Mouse (Mus musculus) CH12.LX (cell line): ENCODE results near the gene Hist1h2ba. TPM values are rescaled to one million over a fixed set of nuclear protein-coding genes. Genes with fewer than 3 reads are reported as not detected.

Source experiments
- DNase-seq: peaks from one replicate; pipeline ENCODE4 v3.0.0-alpha.2; 2013; ENCODE audit errors: extremely low read depth
- H3K27ac ChIP-seq: 2 replicates; pipeline ENCODE4 v1.5.1; 2012; ENCODE audit warnings: low read depth, mild to moderate bottlenecking, control low read depth, moderate library complexity; ENCODE audit not compliant: insufficient read depth
- H3K27me3 ChIP-seq: replicated peaks from 2 replicates; pipeline ENCODE3; 2012; ENCODE audit warnings: inconsistent platforms
- H3K36me3 ChIP-seq, 2 experiments: replicated peaks in 1 of 2; 2 replicates each; pipeline versions ENCODE3 to v1.6.1; 2012; ENCODE audit warnings: inconsistent platforms in 1 of 2, low read length in 1 of 2, mild to moderate bottlenecking in 1 of 2, mixed read lengths in 1 of 2, moderate library complexity in 1 of 2; ENCODE audit not compliant: control insufficient read depth in 1 of 2, insufficient read depth in 1 of 2
- H3K4me1 ChIP-seq, 2 experiments: 2 replicates each; pipeline ENCODE4 v1.6.1; 2012; ENCODE audit warnings: inconsistent platforms in 1 of 2, moderate library complexity in 1 of 2; ENCODE audit not compliant: insufficient read depth in 2 of 2, control insufficient read depth in 1 of 2
- H3K4me2 ChIP-seq: 2 replicates; pipeline ENCODE4 v1.6.1; 2012; ENCODE audit warnings: low read depth, mild to moderate bottlenecking, control low read depth; ENCODE audit not compliant: poor library complexity, insufficient read depth, severe bottlenecking
- H3K4me3 ChIP-seq, 3 experiments: fragments of 150-350 bp in 1 of 3; sonication (generic) in 1 of 3; replicated peaks in 1 of 3; 2 replicates each; pipeline versions ENCODE3 to v1.5.1; 2011 to 2012; ENCODE audit warnings: low read depth in 2 of 3, low read length in 2 of 3, mild to moderate bottlenecking in 2 of 3, moderate library complexity in 2 of 3, control low read depth in 1 of 3, improper control_type of control experiment in 1 of 3, inconsistent platforms in 1 of 3, mixed read lengths in 1 of 3; ENCODE audit not compliant: poor library complexity in 1 of 3
- H3K79me2 ChIP-seq: replicated peaks from 2 replicates; pipeline ENCODE4 v1.6.1; 2012; ENCODE audit warnings: mild to moderate bottlenecking, moderate library complexity; ENCODE audit not compliant: control insufficient read depth, poor library complexity, insufficient read depth, severe bottlenecking; ENCODE audit errors: extremely low read depth
- H3K9ac ChIP-seq: 2 replicates; pipeline ENCODE4 v1.6.1; 2012; ENCODE audit warnings: low read depth, mild to moderate bottlenecking, control low read depth, moderate library complexity; ENCODE audit not compliant: insufficient read depth
- H3K9me3 ChIP-seq: replicated peaks from 2 replicates; pipeline ENCODE3; 2012; ENCODE audit warnings: low read length, inconsistent platforms, mixed read lengths
- BHLHE40 ChIP-seq: IDR thresholded peaks from 2 replicates; pipeline ENCODE4 v1.6.1; 2011; ENCODE audit warnings: mild to moderate bottlenecking, low read depth, low read length, improper control_type of control experiment
- CHD2 ChIP-seq: IDR thresholded peaks from 2 replicates; pipeline ENCODE4 v1.6.1; 2011; ENCODE audit warnings: low read length, improper control_type of control experiment
- CTCF ChIP-seq, 2 experiments: IDR thresholded peaks in 1 of 2; conservative IDR thresholded peaks in 1 of 2; 2 replicates each; pipeline ENCODE4 v1.5.1; 2011 to 2012; ENCODE audit warnings: low read depth in 2 of 2, low read length in 2 of 2, improper control_type of control experiment in 1 of 2, inconsistent platforms in 1 of 2, mild to moderate bottlenecking in 1 of 2, moderate library complexity in 1 of 2
- E2F4 ChIP-seq: IDR thresholded peaks from 2 replicates; pipeline ENCODE4 v1.6.1; 2011; ENCODE audit warnings: low read depth, low read length, improper control_type of control experiment; ENCODE audit not compliant: insufficient replicate concordance
- ELF1 ChIP-seq: IDR thresholded peaks from 2 replicates; pipeline ENCODE4 v1.6.1; 2014; ENCODE audit warnings: low read depth, mild to moderate bottlenecking, inconsistent platforms, low read length, improper control_type of control experiment
- EP300 ChIP-seq: IDR thresholded peaks from 2 replicates; pipeline ENCODE4 v1.6.1; 2011; ENCODE audit warnings: low read length, improper control_type of control experiment
- ETS1 ChIP-seq: conservative IDR thresholded peaks from 2 replicates; pipeline ENCODE4 v1.6.1; 2012; ENCODE audit warnings: low read depth, mild to moderate bottlenecking, inconsistent platforms, low read length, improper control_type of control experiment, moderate library complexity
- GABPA ChIP-seq: IDR thresholded peaks from 2 replicates; pipeline ENCODE4 v1.6.1; 2012; ENCODE audit warnings: low read depth, low read length, improper control_type of control experiment, inconsistent platforms; ENCODE audit not compliant: insufficient replicate concordance
- HCFC1 ChIP-seq: IDR thresholded peaks from 2 replicates; pipeline ENCODE4 v1.6.1; 2012; ENCODE audit warnings: low read depth, mild to moderate bottlenecking, inconsistent platforms, low read length, improper control_type of control experiment
- IRF4 ChIP-seq: IDR thresholded peaks from 2 replicates; pipeline ENCODE4 v1.6.1; 2014; ENCODE audit warnings: low read depth, mild to moderate bottlenecking, inconsistent platforms, low read length, improper control_type of control experiment
- JUN ChIP-seq: IDR thresholded peaks from 2 replicates; pipeline ENCODE4 v1.6.1; 2011; ENCODE audit warnings: low read depth, mild to moderate bottlenecking, low read length, improper control_type of control experiment, moderate library complexity; ENCODE audit not compliant: insufficient read depth
- KAT2A ChIP-seq: IDR thresholded peaks from 2 replicates; pipeline ENCODE4 v1.6.1; 2012; ENCODE audit warnings: low read length, improper control_type of control experiment, inconsistent platforms; ENCODE audit not compliant: insufficient replicate concordance
- MAFK ChIP-seq: IDR thresholded peaks from 2 replicates; pipeline ENCODE4 v1.6.1; 2011; ENCODE audit warnings: low read length, improper control_type of control experiment; ENCODE audit not compliant: insufficient replicate concordance
- MAX ChIP-seq: IDR thresholded peaks from 2 replicates; pipeline ENCODE4 v1.6.1; 2011; ENCODE audit warnings: low read length, improper control_type of control experiment
- MAZ ChIP-seq: IDR thresholded peaks from 2 replicates; pipeline ENCODE4 v1.6.1; 2012; ENCODE audit warnings: low read depth, mild to moderate bottlenecking, inconsistent platforms, low read length, improper control_type of control experiment, moderate library complexity
- MEF2A ChIP-seq: IDR thresholded peaks from 2 replicates; pipeline ENCODE4 v1.6.1; 2014; ENCODE audit warnings: low read depth, mild to moderate bottlenecking, inconsistent platforms, low read length, improper control_type of control experiment, borderline replicate concordance
- MYC ChIP-seq: IDR thresholded peaks from 2 replicates; pipeline ENCODE4 v1.6.1; 2011; ENCODE audit warnings: low read depth, mild to moderate bottlenecking, improper control_type of control experiment, low read length
- NELFE ChIP-seq: IDR thresholded peaks from 2 replicates; pipeline ENCODE4 v1.6.1; 2011; ENCODE audit warnings: low read depth, low read length, improper control_type of control experiment
- NRF1 ChIP-seq: IDR thresholded peaks from 2 replicates; pipeline ENCODE4 v1.6.1; 2014; ENCODE audit warnings: low read depth, mild to moderate bottlenecking, inconsistent platforms, low read length, improper control_type of control experiment, moderate library complexity
- PAX5 ChIP-seq: IDR thresholded peaks from 2 replicates; pipeline ENCODE4 v1.6.1; 2012; ENCODE audit warnings: low read length, inconsistent platforms, mixed read lengths
- POLR2AphosphoS2 ChIP-seq: IDR thresholded peaks from 2 replicates; pipeline ENCODE4 v1.6.1; 2011; ENCODE audit warnings: low read depth, low read length, improper control_type of control experiment
- RAD21 ChIP-seq: IDR thresholded peaks from 2 replicates; pipeline ENCODE4 v1.6.1; 2011; ENCODE audit warnings: low read depth, mild to moderate bottlenecking, low read length, improper control_type of control experiment, moderate library complexity
- RCOR1 ChIP-seq: conservative IDR thresholded peaks from 2 replicates; pipeline ENCODE4 v1.6.1; 2012; ENCODE audit warnings: low read depth, mild to moderate bottlenecking, inconsistent platforms, low read length, improper control_type of control experiment
- SIN3A ChIP-seq: IDR thresholded peaks from 2 replicates; pipeline ENCODE4 v1.6.1; 2012; ENCODE audit warnings: low read length, improper control_type of control experiment, inconsistent platforms
- SMC3 ChIP-seq: IDR thresholded peaks from 2 replicates; pipeline ENCODE4 v1.6.1; 2011; ENCODE audit warnings: low read depth, low read length, improper control_type of control experiment
- TBP ChIP-seq: conservative IDR thresholded peaks from 2 replicates; pipeline ENCODE4 v1.6.1; 2011; ENCODE audit warnings: low read depth, low read length, improper control_type of control experiment
- UBTF ChIP-seq: IDR thresholded peaks from 2 replicates; pipeline ENCODE4 v1.6.1; 2012; ENCODE audit warnings: low read depth, mild to moderate bottlenecking, inconsistent platforms, low read length, improper control_type of control experiment, moderate library complexity
- USF2 ChIP-seq: conservative IDR thresholded peaks from 2 replicates; pipeline ENCODE4 v1.6.1; 2011; ENCODE audit warnings: low read depth, low read length, improper control_type of control experiment
- ZC3H11A ChIP-seq: IDR thresholded peaks from 2 replicates; pipeline ENCODE4 v1.6.1; 2012; ENCODE audit warnings: low read depth, mild to moderate bottlenecking, inconsistent platforms, low read length, improper control_type of control experiment
- ZKSCAN1 ChIP-seq: IDR thresholded peaks from 2 replicates; pipeline ENCODE4 v1.6.1; 2012; ENCODE audit warnings: low read depth, inconsistent platforms, low read length, improper control_type of control experiment, borderline replicate concordance
- ZMIZ1 ChIP-seq: IDR thresholded peaks from 2 replicates; pipeline ENCODE4 v1.6.1; 2012; ENCODE audit warnings: low read depth, mild to moderate bottlenecking, inconsistent platforms, low read length, improper control_type of control experiment
- ZNF384 ChIP-seq: IDR thresholded peaks from 2 replicates; pipeline ENCODE4 v1.6.1; 2012; ENCODE audit warnings: low read depth, low read length, improper control_type of control experiment, inconsistent platforms
- dilution Hi-C: fragments of 300-500 bp; cut with MboI; formaldehyde crosslinking; loops from 2 replicates; pipeline ENCODE4 v1.14.3; 2020; ENCODE audit warnings: low sequenced_read_pairs; ENCODE audit not compliant: extremely low pct_unique_long_range_greater_than_20kb, extremely low pct_ligation_motif_present
- in situ Hi-C: fragments of 300-500 bp; cut with MboI; formaldehyde crosslinking; loops from 3 replicates; pipeline ENCODE4 v1.14.3; 2019; ENCODE audit warnings: low sequenced_read_pairs, low pct_ligation_motif_present, low pct_unique_long_range_greater_than_20kb, mixed read lengths
- polyA plus RNA-seq: library from polyadenylated mRNA; unstranded; fragments of >175 nt; gene quantifications from 2 replicates; pipeline ENCODE4 v1.2.1, GENCODE M21; 2012; ENCODE audit warnings: low read depth; ENCODE audit not compliant: insufficient read length
- total RNA-seq, 2 experiments: library from RNA; depleted of rRNA; stranded (reverse); fragments of 300-350 nt in 1 of 2; fragments of >200 nt in 1 of 2; gene quantifications; 2 replicates each; pipeline ENCODE4 v1.2.3; 2012 to 2014

The Hist1h2ba gene
- total and polyA plus RNA-seq, 3 experiments, result not detected

DNA sequence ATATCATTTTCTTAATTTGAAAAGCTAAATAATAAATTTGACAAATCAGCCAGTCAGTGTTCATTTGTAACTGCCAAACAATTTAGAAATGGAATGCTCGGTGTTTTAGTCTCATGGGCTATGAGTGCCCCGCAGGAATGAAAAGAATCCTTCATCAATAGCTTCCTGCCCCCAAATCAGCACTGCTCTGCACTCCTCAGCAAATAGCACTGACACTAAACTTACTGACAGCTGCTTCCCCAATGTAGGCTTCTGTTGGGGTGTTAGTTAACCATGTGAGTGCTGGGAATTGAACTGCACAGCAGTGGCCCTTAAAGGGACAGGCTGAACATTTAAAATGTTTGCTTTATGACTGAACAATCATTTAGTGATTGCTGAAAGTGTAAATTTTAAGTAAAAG is 25.8 kb upstream of the Hist1h2ba start:
- in situ Hi-C loops, result no loop called here
- dilution Hi-C loops, result no loop called here
- H3K27ac ChIP-seq, result no peak overlapping the region

DNA sequence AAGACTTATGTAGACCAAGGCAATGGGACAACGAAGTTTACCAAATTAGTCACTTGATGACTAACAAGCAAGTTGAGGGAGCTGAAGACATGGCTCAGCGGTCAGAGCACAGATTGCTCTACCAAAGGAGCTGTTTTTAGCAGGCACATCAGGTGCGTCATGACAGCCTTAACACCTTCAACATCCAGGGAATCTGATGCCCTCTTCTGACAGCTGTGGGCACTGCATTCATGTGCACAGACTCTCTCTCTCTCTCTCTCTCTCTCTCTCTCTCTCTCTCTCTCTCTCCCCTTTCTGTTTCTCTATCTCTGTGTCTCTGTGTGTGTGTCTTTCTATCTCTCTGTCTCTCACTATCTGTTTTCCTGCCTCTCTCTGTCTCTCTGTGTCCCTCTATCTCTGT is 17.0 kb upstream of the Hist1h2ba start:
- Histone ChIP-seq H3K27ac (no peak overlapping the region), H3K4me3 (no peak overlapping the region), H3K9ac (no peak overlapping the region), H3K4me1 (peaks cover 3 to 9% of the 10 kb centered on the region in 2 experiments; a peak in 3 of 4 replicates), H3K4me2 (no peak overlapping the region), H3K9me3 (no peaks in the 10 kb centered on the region), H3K79me2 (no peaks in the 10 kb centered on the region), H3K36me3 (no peaks in the 10 kb centered on the region), H3K27me3 (no peaks in the 10 kb centered on the region)
- peak; percentile 29 for DNase-seq
- dilution Hi-C loops (no loop called here), in situ Hi-C loops (no loop called here)
- TF ChIP-seq ZNF384 (no peak), GABPA (no peak), SIN3A (no peak), ZMIZ1 (no peak), SMC3 (peak; percentile 51), PAX5 (no peak), MAFK (no peak), BHLHE40 (0 out of 2 replicates have a peak, but pooled peaks have one; percentile 17), POLR2AphosphoS2 (no peak), EP300 (no peak), ZC3H11A (no peak), RCOR1 (no peak), NELFE (no peak), IRF4 (no peak), UBTF (no peak), HCFC1 (no peak), TBP (no peak), E2F4 (no peak), CTCF (conservative IDR thresholded peaks at IDR 0.05 in 1 of 2, IDR thresholded peaks at IDR 0.05 in 1 of 2; ENCODE audit: low read depth in 2 of 2, low read length in 2 of 2) (peak; percentile 33 to 58; a peak in 3 of 4 replicates), RAD21 (peak; percentile 38), NRF1 (no peak), ELF1 (no peak), MEF2A (peak; percentile 9; the same call in 1 of the 2 replicates), MAX (no peak), ETS1 (no peak), ZKSCAN1 (no peak), CHD2 (no peak), USF2 (no peak)

More for the DNA sequence above, 25.8 kb upstream of the Hist1h2ba start:
- no peaks in the 10 kb centered on the region for H3K36me3 ChIP-seq
- no peak for DNase-seq
- no peaks in the 10 kb centered on the region for H3K79me2 ChIP-seq
- no peaks in the 10 kb centered on the region for H3K9me3 ChIP-seq
- TF ChIP-seq KAT2A (no peak), TBP (no peak), JUN (no peak), ZNF384 (no peak), CHD2 (no peak), ETS1 (no peak), HCFC1 (no peak), ELF1 (no peak), RAD21 (no peak), MEF2A (no peak), EP300 (no peak), MAZ (no peak), MYC (no peak), POLR2AphosphoS2 (no peak), USF2 (no peak), SMC3 (no peak), GABPA (no peak), NRF1 (no peak)
- H3K9ac ChIP-seq, result no peak overlapping the region
- H3K4me2 ChIP-seq, result no peak overlapping the region
- H3K4me1 ChIP-seq, result no peaks in the 10 kb centered on the region
- H3K4me3 ChIP-seq, result no peak overlapping the region
- no peaks in the 10 kb centered on the region for H3K27me3 ChIP-seq
